Mouse (Mus musculus) MEL (cell line): ENCODE measurements around the gene Agpat1.

Experiments
- CHD1 ChIP-seq: IDR thresholded peaks from 2 replicates; pipeline ENCODE4 v1.6.1; 2012; ENCODE audit warnings: low read depth, mild to moderate bottlenecking, inconsistent platforms, low read length, improper control_type of control experiment
- CHD2 ChIP-seq: IDR thresholded peaks from 2 replicates; pipeline ENCODE4 v1.6.1; 2011; ENCODE audit warnings: low read length, improper control_type of control experiment
- CTCF ChIP-seq, 3 experiments: IDR thresholded peaks in 2 of 3; conservative IDR thresholded peaks in 1 of 3; 2 replicates each; pipeline ENCODE4 v1.5.1; 2011 to 2012; ENCODE audit warnings: low read length in 3 of 3, low read depth in 2 of 3, mild to moderate bottlenecking in 2 of 3, improper control_type of control experiment in 1 of 3, inconsistent platforms in 1 of 3, mixed read lengths in 1 of 3, moderate library complexity in 1 of 3; ENCODE audit not compliant: control insufficient read depth in 1 of 3, insufficient read depth in 1 of 3, poor library complexity in 1 of 3, severe bottlenecking in 1 of 3
- EP300 ChIP-seq, 2 experiments: IDR thresholded peaks; 2 replicates each; pipeline ENCODE4 v1.6.1; 2011; ENCODE audit warnings: improper control_type of control experiment in 2 of 2, low read length in 2 of 2, low read depth in 1 of 2, mild to moderate bottlenecking in 1 of 2
- MEF2A ChIP-seq: IDR thresholded peaks from 2 replicates; pipeline ENCODE4 v1.6.1; 2014; ENCODE audit warnings: low read depth, mild to moderate bottlenecking, inconsistent platforms, low read length, improper control_type of control experiment; ENCODE audit not compliant: poor library complexity, insufficient replicate concordance, severe bottlenecking; ENCODE audit errors: extremely low read depth
- NRF1 ChIP-seq: IDR thresholded peaks from 2 replicates; pipeline ENCODE4 v1.6.1; 2014; ENCODE audit warnings: low read depth, mild to moderate bottlenecking, inconsistent platforms, low read length, improper control_type of control experiment, moderate library complexity; ENCODE audit not compliant: poor library complexity, insufficient read depth, severe bottlenecking
- POLR2A ChIP-seq, 2 experiments: IDR thresholded peaks; 2 replicates each; pipeline ENCODE4 v1.6.1; 2011 to 2012; ENCODE audit warnings: low read length in 2 of 2, mild to moderate bottlenecking in 2 of 2, control low read depth in 1 of 2, improper control_type of control experiment in 1 of 2, low read depth in 1 of 2, moderate library complexity in 1 of 2; ENCODE audit not compliant: control insufficient read depth in 1 of 2, insufficient read depth in 1 of 2, poor library complexity in 1 of 2
- UBTF ChIP-seq: IDR thresholded peaks from 2 replicates; pipeline ENCODE4 v1.6.1; 2012; ENCODE audit warnings: low read depth, mild to moderate bottlenecking, inconsistent platforms, low read length, improper control_type of control experiment, moderate library complexity, borderline replicate concordance; ENCODE audit not compliant: insufficient read depth

DNA sequence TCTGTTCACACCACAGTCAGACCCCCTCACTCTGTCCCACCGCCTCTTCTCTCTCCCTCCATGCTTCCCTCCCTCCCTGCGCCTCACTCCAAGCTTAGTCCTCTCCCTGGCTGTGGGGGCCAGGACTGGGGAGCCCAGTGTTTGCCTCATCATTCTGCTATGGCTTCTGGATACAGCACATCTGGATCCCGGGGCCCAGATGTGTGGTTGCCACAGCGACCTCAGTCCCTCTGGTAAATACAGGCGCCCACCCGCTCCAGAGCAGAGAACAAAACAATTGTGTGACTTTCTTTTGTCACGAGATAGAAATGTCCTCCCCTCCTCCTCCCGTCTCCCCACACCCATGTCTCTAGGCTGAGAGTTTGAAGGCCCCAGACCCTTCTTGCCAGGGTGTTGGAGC, 52.6 kb downstream of the Agpat1 start:
- TF ChIP-seq POLR2A (IDR thresholded peaks at IDR 0.05; ENCODE audit: control insufficient read depth in 1 of 2, insufficient read depth in 1 of 2, low read depth in 1 of 2, low read length in 2 of 2, poor library complexity in 1 of 2) (no peak), CHD1 (no peak), CHD2 (no peak), MEF2A (no peak), CTCF (IDR thresholded peaks at IDR 0.05 in 2 of 3, conservative IDR thresholded peaks at IDR 0.05 in 1 of 3; ENCODE audit: control insufficient read depth in 1 of 3, insufficient read depth in 1 of 3, low read depth in 2 of 3, low read length in 3 of 3, poor library complexity in 1 of 3, severe bottlenecking in 1 of 3) (no peak), UBTF (no peak), NRF1 (no peak), EP300 (IDR thresholded peaks at IDR 0.05; ENCODE audit: low read depth in 1 of 2, low read length in 2 of 2) (no peak)
